Mouse (Mus musculus) B cell, adult 62 days (primary cell): ENCODE results near the gene Nlrp10. TPM values are rescaled to one million over a fixed set of nuclear protein-coding genes. Genes with fewer than 3 reads are reported as not detected.

ENCODE experiments used
- total RNA-seq: library from RNA; stranded (reverse); gene quantifications from 4 replicates; pipeline ENCODE4 v1.2.4, GENCODE M21; 2023

Gene Nlrp10
- 3.3 to 5.3 TPM (median 4.7 TPM) in 4 replicates for total RNA-seq

GRCm38 (mm10) chr7:108929726-108930393 lies at the start of gene Nlrp10:
Gene Nlrp10, minus strand, starts transcription at chr7:108930178.

GRCm38 (mm10) chr7:108950312-108950761 lies 20.4 kb upstream of the Nlrp10 start, which contains the start of gene Tub:
Gene Tub, plus strand, starts transcription at chr7:108950338.

GRCm38 (mm10) chr7:108933794-108934731 lies 4.1 kb upstream of the Nlrp10 start, which contains the start of gene Eif3f:
Gene Eif3f, plus strand, starts transcription at chr7:108934417.

GRCm38 (mm10) chr7:108894320-108894719 lies 35.7 kb downstream of the Nlrp10 start, which contains the start of gene Olfr519:
Gene Olfr519, minus strand, starts transcription at chr7:108894420.

GRCm38 (mm10) chr7:108884906-108885305 lies 45.1 kb downstream of the Nlrp10 start, which contains the start of gene Olfr518:
Gene Olfr518, minus strand, starts transcription at chr7:108885006.

GRCm38 (mm10) chr7:108872279-108872678 lies 57.7 kb downstream of the Nlrp10 start, which contains the start of gene Olfr517:
Gene Olfr517, minus strand, starts transcription at chr7:108872379.

Other genes with a start within 250 kb of the Nlrp10 start
- gene Olfr512, start 216.9 kb downstream of the Nlrp10 start, total RNA-seq, result not detected in 4 replicates
- not detected in 4 replicates for gene Olfr513, start 179.2 kb downstream of the Nlrp10 start, total RNA-seq
- not detected in 4 replicates for gene Olfr514, start 104.2 kb downstream of the Nlrp10 start, total RNA-seq
- not detected in 4 replicates for gene Olfr516, start 79.6 kb downstream of the Nlrp10 start, total RNA-seq
- not detected in 4 replicates for gene Olfr517, start 57.8 kb downstream of the Nlrp10 start, total RNA-seq
- not detected in 4 replicates for gene Olfr518, start 45.2 kb downstream of the Nlrp10 start, total RNA-seq
- not detected in 4 replicates for gene Olfr519, start 35.8 kb downstream of the Nlrp10 start, total RNA-seq
- 241 to 271 TPM (median 255 TPM) in 4 replicates for gene Eif3f, start 4.2 kb upstream of the Nlrp10 start, total RNA-seq
- gene Tub, start 20.2 kb upstream of the Nlrp10 start, total RNA-seq, result 2.7 to 4.5 TPM (median 4.1 TPM) in 4 replicates
- 0.21 to 0.36 TPM (median 0.34 TPM) in 3 of 4 replicates, not detected in the other for gene Ric3, start 153.2 kb upstream of the Nlrp10 start, total RNA-seq
- not detected in 4 replicates for gene Lmo1, start 245.0 kb upstream of the Nlrp10 start, total RNA-seq